Mouse (Mus musculus) small intestine, adult 2 months (tissue): Measurements from ENCODE around the gene Zfp365.

Experiments
- CTCF ChIP-seq: fragments of 200-500 bp; IDR thresholded peaks from 2 replicates; pipeline ENCODE4 v1.5.1; 2012; ENCODE audit warnings: low read depth, mild to moderate bottlenecking, control low read depth, inconsistent platforms, low read length, moderate library complexity, mixed read lengths; ENCODE audit not compliant: insufficient replicate concordance, insufficient read length; ENCODE audit errors: extremely low read depth
- POLR2A ChIP-seq: fragments of 200-500 bp; IDR thresholded peaks from 2 replicates; pipeline ENCODE4 v1.6.1; 2012; ENCODE audit warnings: low read depth, mild to moderate bottlenecking, control low read depth, inconsistent platforms, low read length, moderate library complexity

DNA sequence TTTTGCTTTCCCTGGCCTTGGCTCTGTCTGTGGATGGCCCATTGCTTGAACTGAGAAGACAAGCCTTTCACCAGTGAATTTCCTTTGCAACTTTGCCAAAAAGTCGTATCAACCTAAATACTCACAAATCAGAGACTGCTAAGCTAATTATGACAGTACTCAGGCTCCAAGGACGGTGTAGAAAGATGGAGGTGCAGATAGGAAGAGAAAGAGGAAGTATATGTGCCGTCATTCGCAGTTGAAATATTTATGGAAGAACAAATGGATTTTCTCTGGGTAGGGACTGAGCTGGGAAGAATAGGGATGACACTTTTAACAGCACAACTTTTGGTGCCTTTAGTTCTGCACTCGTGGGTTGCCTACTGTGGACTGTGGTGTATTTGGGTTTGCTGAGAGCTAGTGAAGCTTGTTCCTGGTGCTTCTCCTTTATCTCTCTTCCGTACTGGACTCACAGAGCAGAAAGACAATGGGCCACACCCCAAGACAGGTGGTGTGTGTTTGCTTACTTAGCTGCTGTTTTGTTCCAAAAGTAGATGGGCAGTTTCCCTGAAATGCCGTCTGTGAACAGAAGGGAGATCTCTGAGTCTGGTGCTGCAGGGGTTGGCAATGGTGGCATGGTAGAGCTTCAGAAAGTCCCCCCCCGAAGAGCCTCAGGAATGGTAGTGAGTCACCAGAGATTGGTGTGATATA lies 37.7 kb upstream of the Zfp365 start:
- TF ChIP-seq POLR2A, result no peak
- no peak for TF ChIP-seq CTCF
